Mouse (Mus musculus) cortical plate, adult 2 months (tissue): Measurements from ENCODE around the gene Tmem119.

ENCODE experiments used
- CTCF ChIP-seq: fragments of 200-500 bp; IDR thresholded peaks from 2 replicates; pipeline ENCODE4 v1.5.1; 2011; ENCODE audit warnings: mild to moderate bottlenecking, control low read depth, low read length; ENCODE audit not compliant: insufficient read depth; ENCODE audit errors: extremely low read depth
- POLR2A ChIP-seq: fragments of 200-500 bp; IDR thresholded peaks from 2 replicates; pipeline ENCODE4 v1.6.1; 2011; ENCODE audit warnings: mild to moderate bottlenecking, low read length, control low read depth; ENCODE audit not compliant: insufficient read depth; ENCODE audit errors: extremely low read depth

GRCm38 (mm10) chr5:113755347-113756030 lies 44.8 kb downstream of the Tmem119 start:
- TF ChIP-seq CTCF (no peak), POLR2A (no peak)
